Mouse (Mus musculus) erythroblast, embryonic 14.5 days (primary cell): ENCODE results near the gene Trpc4ap.

Experiments
- GATA1 ChIP-seq: IDR thresholded peaks from 2 replicates; pipeline ENCODE4 v1.6.1; 2012; ENCODE audit warnings: low read length, inconsistent platforms, mixed read lengths
- TAL1 ChIP-seq: IDR thresholded peaks from 3 replicates; pipeline ENCODE4 v1.6.1; 2012; ENCODE audit warnings: low read length, inconsistent platforms, mixed read lengths

- no peak for TF ChIP-seq TAL1
- no peak for TF ChIP-seq GATA1
Measured at GRCm38 (mm10) chr2:155641540-155642472, 50.4 kb downstream of the Trpc4ap start.
